Mouse (Mus musculus) CH12.LX (cell line): Measurements from ENCODE around the gene Bmp7.

ENCODE experiments used
- CTCF ChIP-seq, 2 experiments: IDR thresholded peaks in 1 of 2; conservative IDR thresholded peaks in 1 of 2; 2 replicates each; pipeline ENCODE4 v1.5.1; 2011 to 2012; ENCODE audit warnings: low read depth in 2 of 2, low read length in 2 of 2, improper control_type of control experiment in 1 of 2, inconsistent platforms in 1 of 2, mild to moderate bottlenecking in 1 of 2, moderate library complexity in 1 of 2
- EP300 ChIP-seq: IDR thresholded peaks from 2 replicates; pipeline ENCODE4 v1.6.1; 2011; ENCODE audit warnings: low read length, improper control_type of control experiment
- NELFE ChIP-seq: IDR thresholded peaks from 2 replicates; pipeline ENCODE4 v1.6.1; 2011; ENCODE audit warnings: low read depth, low read length, improper control_type of control experiment
- POLR2A ChIP-seq: IDR thresholded peaks from 2 replicates; pipeline ENCODE4 v1.6.1; 2011; ENCODE audit warnings: low read depth, mild to moderate bottlenecking, improper control_type of control experiment, low read length
- ZMIZ1 ChIP-seq: IDR thresholded peaks from 2 replicates; pipeline ENCODE4 v1.6.1; 2012; ENCODE audit warnings: low read depth, mild to moderate bottlenecking, inconsistent platforms, low read length, improper control_type of control experiment
- ZNF384 ChIP-seq: IDR thresholded peaks from 2 replicates; pipeline ENCODE4 v1.6.1; 2012; ENCODE audit warnings: low read depth, low read length, improper control_type of control experiment, inconsistent platforms

DNA sequence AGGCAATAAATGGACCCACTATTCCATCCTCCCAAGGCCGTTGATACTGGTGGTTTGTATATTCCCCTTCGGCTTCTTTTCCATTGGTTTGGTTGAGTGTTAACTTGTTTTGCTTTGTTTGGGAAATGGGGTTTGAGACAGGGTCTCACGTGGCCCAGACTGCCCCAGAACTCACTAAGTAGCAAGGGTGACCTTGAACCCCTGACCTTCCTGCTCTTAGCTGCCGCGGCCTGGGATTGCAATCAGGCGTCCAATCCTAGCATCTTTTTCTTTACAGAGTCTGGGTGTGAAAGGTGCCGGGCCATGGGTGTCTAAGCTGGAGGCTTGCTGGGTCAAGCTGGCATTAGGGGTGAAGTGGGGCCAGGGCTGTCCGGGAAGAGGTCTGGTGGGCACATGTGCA lies 79.5 kb downstream of the Bmp7 start:
- no peak for TF ChIP-seq CTCF (conservative IDR thresholded peaks at IDR 0.05 in 1 of 2, IDR thresholded peaks at IDR 0.05 in 1 of 2; ENCODE audit: low read depth in 2 of 2, low read length in 2 of 2)
- no peak for TF ChIP-seq NELFE
- TF ChIP-seq ZMIZ1: no peak
- no peak for TF ChIP-seq POLR2A
- no peak for TF ChIP-seq ZNF384
- TF ChIP-seq EP300: no peak
